Mouse (Mus musculus): ENCODE measurements at regions not wholly inside any gene's neighbourhood (a gene's known extent, or its start where the extent isn't known, plus 50 kb on each side); places are given as distances from the start of the nearest gene placed in this dataset.

DNA sequence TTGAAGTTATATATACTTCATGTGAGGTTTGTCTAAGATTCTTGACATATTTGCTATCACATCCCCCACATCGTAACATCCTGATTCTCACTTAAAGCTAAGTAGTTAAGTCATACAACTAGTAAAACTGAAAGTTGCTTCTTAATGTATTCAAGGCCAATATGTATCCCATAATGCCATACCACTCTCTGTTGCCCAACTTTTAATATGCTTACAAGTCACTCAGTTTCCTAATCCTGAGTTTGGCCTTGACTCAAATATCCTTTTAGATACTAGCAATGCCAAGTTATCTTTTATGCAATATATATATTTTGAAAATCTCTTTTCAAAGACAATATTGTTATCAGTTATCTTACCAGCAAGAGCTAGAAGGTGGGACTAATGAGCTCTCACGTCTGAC is 54.3 kb downstream of the Gm11361 start:
- no peak for TF ChIP-seq CTCF (IDR thresholded peaks at IDR 0.05)
- no peak for TF ChIP-seq EP300 (IDR thresholded peaks at IDR 0.05)
